Mouse (Mus musculus) heart, adult 2 months (tissue): ENCODE data around the gene Sept4. TPM values are rescaled to one million over a fixed set of nuclear protein-coding genes. Genes with fewer than 3 reads are reported as not detected.

ENCODE experiments used
- DNase-seq, 2 experiments: peaks; one replicate each; pipeline ENCODE4 v3.0.0; 2021
- H3K27ac ChIP-seq: fragments of 200-600 bp; 2 replicates; pipeline ENCODE4 v1.8.1; 2022
- H3K27me3 ChIP-seq: fragments of 200-500 bp; 2 replicates; pipeline ENCODE4 v1.6.1; 2012; ENCODE audit warnings: mild to moderate bottlenecking, low read length, inconsistent platforms, mixed read lengths; ENCODE audit not compliant: control insufficient read depth, insufficient read depth
- H3K36me3 ChIP-seq: fragments of 200-500 bp; 2 replicates; pipeline ENCODE4 v1.6.1; 2012; ENCODE audit warnings: low read length, inconsistent platforms; ENCODE audit not compliant: control insufficient read depth, insufficient read depth
- H3K4me1 ChIP-seq: fragments of 200-500 bp; 2 replicates; pipeline ENCODE4 v1.6.1; 2011; ENCODE audit warnings: low read length; ENCODE audit not compliant: control insufficient read depth, insufficient read depth
- H3K4me3 ChIP-seq: fragments of 200-600 bp; 2 replicates; pipeline ENCODE4 v1.8.1; 2022
- H3K79me2 ChIP-seq: fragments of 200-500 bp; replicated peaks from 2 replicates; pipeline ENCODE4 v1.6.1; 2012; ENCODE audit warnings: mild to moderate bottlenecking, inconsistent platforms, low read length, moderate library complexity, mixed read lengths; ENCODE audit not compliant: control insufficient read depth, insufficient read depth
- H3K9ac ChIP-seq: fragments of 200-500 bp; 2 replicates; pipeline ENCODE4 v1.6.1; 2012; ENCODE audit warnings: low read depth, mild to moderate bottlenecking, control low read depth, inconsistent platforms, low read length, mixed read lengths
- CTCF ChIP-seq: fragments of 200-600 bp; IDR thresholded peaks from 2 replicates; pipeline ENCODE4 v1.8.1; 2022; ENCODE audit warnings: antibody characterized with exemption, mild to moderate bottlenecking, moderate library complexity
- EP300 ChIP-seq: fragments of 200-500 bp; IDR thresholded peaks from 2 replicates; pipeline ENCODE4 v1.6.1; 2011; ENCODE audit warnings: low read depth, low read length, control low read depth; ENCODE audit not compliant: insufficient read depth
- POLR2A ChIP-seq: fragments of 200-500 bp; IDR thresholded peaks from 2 replicates; pipeline ENCODE4 v1.6.1; 2011; ENCODE audit warnings: mild to moderate bottlenecking, low read depth, low read length, control low read depth; ENCODE audit not compliant: insufficient read depth
- WGBS: fragments of 180-500 bp; shearing (Covaris S2); methylation state at CpG from one replicate; pipeline ENCODE4 v1.1.7; 2018; 5-methylcytosine and 5-hydroxymethylcytosine counted together
- intact Hi-C: fragments of 180-260 bp; cut with DNase I; formaldehyde crosslinking; loops from one replicate; pipeline ENCODE4 v1.15.1; 2025
- polyA plus RNA-seq: library from polyadenylated mRNA; depleted of rRNA; stranded (reverse); fragments of >200 nt; gene quantifications from 2 replicates; pipeline ENCODE4 v1.2.3, GENCODE M21; 2012; rRNA removed
- total RNA-seq, 2 experiments: library from RNA; stranded (reverse); gene quantifications; 2 replicates each; pipeline ENCODE4 v1.2.3; 2021

Gene Sept4
- total and polyA plus RNA-seq, 3 experiments = 36.7 to 39.9 (median 38.6) TPM

GRCm38 (mm10) chr11:87629859-87630258 is 61.2 kb downstream of the Sept4 start:
- DNase-seq = no peak
- Histone ChIP-seq H3K27me3 (no peaks in the 10 kb centered on the region), H3K79me2 (no peaks in the 10 kb centered on the region), H3K4me3 (no peak overlapping the region), H3K27ac (no peak overlapping the region), H3K9ac (no peak overlapping the region), H3K36me3 (no peaks in the 10 kb centered on the region), H3K4me1 (no peaks in the 10 kb centered on the region)
- no peak for TF ChIP-seq POLR2A
- peak; percentile 78 for TF ChIP-seq CTCF
- no peak for TF ChIP-seq EP300
- intact Hi-C loops = no loop called here
- WGBS = 13% methylated on average over 10 of the region's 10 CpGs

- no peaks in the 10 kb centered on the region for H3K79me2 ChIP-seq
- DNase-seq = no peak
- no peaks in the 10 kb centered on the region; the same call in 1 of the 2 replicates for H3K4me1 ChIP-seq
- H3K4me3 ChIP-seq = peak overlapping the region; percentile 52
- intact Hi-C loops = no loop called here
- 45% methylated on average over 2 of the region's 2 CpGs for WGBS
- H3K9ac ChIP-seq = peak overlapping the region; percentile 98
- no peaks in the 10 kb centered on the region for H3K27me3 ChIP-seq
- peak overlapping the region; percentile 83 for H3K27ac ChIP-seq
- no peaks in the 10 kb centered on the region for H3K36me3 ChIP-seq
- TF ChIP-seq POLR2A = no peak
- no peak for TF ChIP-seq CTCF
- TF ChIP-seq EP300 = no peak
Measured at GRCm38 (mm10) chr11:87638793-87639192, 70.1 kb downstream of the Sept4 start.

DNA sequence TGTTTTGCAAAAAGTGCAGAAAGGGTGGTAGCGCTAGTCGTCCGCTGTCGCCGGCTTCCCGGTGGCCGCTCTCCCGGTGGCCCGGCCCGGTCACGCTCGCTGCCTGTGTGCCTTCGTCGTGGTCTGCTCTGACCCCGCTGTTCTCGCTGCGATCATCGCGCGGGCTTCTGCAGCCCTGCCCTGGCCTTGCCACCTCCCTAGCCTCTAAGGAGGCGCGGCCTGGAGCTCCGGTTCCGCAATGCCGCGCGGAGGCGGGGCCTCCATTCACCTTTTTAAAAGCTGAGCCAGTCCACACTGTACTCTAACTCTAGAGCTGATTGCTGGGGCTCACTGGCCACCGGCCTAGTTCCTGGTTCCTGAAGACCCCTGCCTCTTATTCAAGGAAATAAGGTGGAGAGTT is 70.5 kb downstream of the Sept4 start:
- H3K9ac ChIP-seq = peak overlapping the region; percentile 98
- H3K4me1 ChIP-seq = no peaks in the 10 kb centered on the region; the same call in 1 of the 2 replicates
- H3K36me3 ChIP-seq = no peaks in the 10 kb centered on the region
- TF ChIP-seq CTCF = no peak
- TF ChIP-seq POLR2A = peak; percentile 75
- no peak for TF ChIP-seq EP300
- under 1% methylated on average over 29 of the region's 29 CpGs for WGBS
- peak overlapping the region; percentile 83 for H3K27ac ChIP-seq
- DNase-seq = peak; percentile 74 to 76
- no peaks in the 10 kb centered on the region for H3K27me3 ChIP-seq
- no peaks in the 10 kb centered on the region for H3K79me2 ChIP-seq
- peak overlapping the region; percentile 52 for H3K4me3 ChIP-seq
- intact Hi-C loops = no loop called here

Other genes starting within 250 kb of the Sept4 start
- gene Ppm1e, start 209.9 kb upstream of the Sept4 start, total RNA-seq = 1 to 10 TPM; 6.3 to 6.9 TPM
- 1.8 and 4.4 TPM in 2 replicates for gene Ppm1e, start 209.9 kb upstream of the Sept4 start, polyA plus RNA-seq
- gene Rad51c, start 163.9 kb upstream of the Sept4 start, total RNA-seq = 1 to 10 TPM in 1 of 2 experiments, under 1 TPM in 1; 0.89 to 1.7 TPM
- gene Rad51c, start 163.9 kb upstream of the Sept4 start, polyA plus RNA-seq = 0.35 and 0.97 TPM in 2 replicates
- under 1 TPM in 1 of 2 experiments, not detected in 1; 0.23 TPM for gene Tex14, start 163.8 kb upstream of the Sept4 start, total RNA-seq
- 0.08 and 0.35 TPM in 2 replicates for gene Tex14, start 163.8 kb upstream of the Sept4 start, polyA plus RNA-seq
- not detected for gene Gm11492, start 2.2 kb upstream of the Sept4 start, total RNA-seq
- 0.04 TPM in 1 of 2 replicates, not detected in the other for gene Gm11492, start 2.2 kb upstream of the Sept4 start, polyA plus RNA-seq
- 10 to 100 TPM; 24.7 to 27.8 TPM for gene Mtmr4, start 23.3 kb downstream of the Sept4 start, total RNA-seq
- gene Mtmr4, start 23.3 kb downstream of the Sept4 start, polyA plus RNA-seq = 7.9 and 19.0 TPM in 2 replicates
- under 1 TPM in 1 of 2 experiments, not detected in 1; 0.05 TPM for gene Hsf5, start 48.3 kb downstream of the Sept4 start, total RNA-seq
- gene Hsf5, start 48.3 kb downstream of the Sept4 start, polyA plus RNA-seq = 0.02 and 0.06 TPM in 2 replicates
- under 1 TPM; 0.42 to 0.45 TPM for gene Rnf43, start 93.8 kb downstream of the Sept4 start, total RNA-seq
- gene Rnf43, start 93.8 kb downstream of the Sept4 start, polyA plus RNA-seq = 0.15 and 0.31 TPM in 2 replicates
- 10 to 100 TPM; 41.4 to 44.6 TPM for gene Supt4a, start 168.6 kb downstream of the Sept4 start, total RNA-seq
- 47.5 and 80.4 TPM in 2 replicates for gene Supt4a, start 168.6 kb downstream of the Sept4 start, polyA plus RNA-seq
- not detected for gene Tspoap1, start 191.6 kb downstream of the Sept4 start, total RNA-seq
- 0.09 and 0.66 TPM in 2 replicates for gene Tspoap1, start 191.6 kb downstream of the Sept4 start, polyA plus RNA-seq
- not detected for gene Mpo, start 224.7 kb downstream of the Sept4 start, total RNA-seq
- gene Mpo, start 224.7 kb downstream of the Sept4 start, polyA plus RNA-seq = 0.10 TPM in 1 of 2 replicates, not detected in the other